Mouse (Mus musculus) kidney, adult 2 months (tissue): ENCODE measurements around the gene Sag.

ENCODE experiments used
- CTCF ChIP-seq: fragments of 200-500 bp; conservative IDR thresholded peaks from 2 replicates; pipeline ENCODE4 v1.5.1; 2011; ENCODE audit warnings: low read depth, mild to moderate bottlenecking, control low read depth, low read length, moderate library complexity, mixed read lengths; ENCODE audit not compliant: insufficient read depth, insufficient read length
- POLR2A ChIP-seq: fragments of 200-500 bp; IDR thresholded peaks from one replicate; pipeline ENCODE4 v1.6.1; 2011; ENCODE audit warnings: low read depth, low read length, control low read depth

- no peak for TF ChIP-seq CTCF
- TF ChIP-seq POLR2A: no peak
Observed at GRCm38 (mm10) chr1:87877552-87878283, 74.2 kb downstream of the Sag start.
